Mouse (Mus musculus) limb, embryonic 15.5 days (tissue): ENCODE measurements at regions not wholly inside any gene's neighbourhood (a gene's known extent, or its start where the extent isn't known, plus 50 kb on each side); places are given as distances from the start of the nearest gene placed in this dataset.

Experiments used
- ATAC-seq: fragments of 200-750 bp; cut with Nextera tagmentation; 2 replicates; pipeline ENCODE4 v1.8.0; 2017; ENCODE audit warnings: low read depth, moderate TSS enrichment; ENCODE audit not compliant: insufficient number of reproducible peaks, low FRiP score, low TSS enrichment
- H3K27ac ChIP-seq: fragments of 300-500 bp; sonication (generic); 2 replicates; pipeline ENCODE4 v1.5.1; 2015; ENCODE audit warnings: moderate library complexity, mild to moderate bottlenecking, inconsistent platforms
- H3K27me3 ChIP-seq: fragments of 300-500 bp; sonication (generic); 2 replicates; pipeline ENCODE4 v1.6.1; 2015; ENCODE audit warnings: inconsistent platforms
- H3K36me3 ChIP-seq: fragments of 300-500 bp; sonication (generic); 2 replicates; pipeline ENCODE4 v1.6.1; 2015; ENCODE audit warnings: inconsistent platforms
- H3K4me1 ChIP-seq: fragments of 300-500 bp; sonication (generic); 2 replicates; pipeline ENCODE4 v1.6.1; 2015; ENCODE audit warnings: inconsistent platforms
- H3K4me2 ChIP-seq: fragments of 300-500 bp; sonication (generic); 2 replicates; pipeline ENCODE4 v1.6.1; 2015; ENCODE audit warnings: mild to moderate bottlenecking, inconsistent platforms
- H3K4me3 ChIP-seq: fragments of 300-500 bp; sonication (generic); 2 replicates; pipeline ENCODE4 v1.5.1; 2015; ENCODE audit warnings: mild to moderate bottlenecking, inconsistent platforms
- H3K9ac ChIP-seq: fragments of 300-500 bp; sonication (generic); 2 replicates; pipeline ENCODE4 v1.6.1; 2015; ENCODE audit warnings: inconsistent platforms
- H3K9me3 ChIP-seq: fragments of 300-500 bp; sonication (generic); 2 replicates; pipeline ENCODE4 v1.6.1; 2016; ENCODE audit warnings: inconsistent platforms
- WGBS: fragments of 180-500 bp; shearing (Covaris S2); methylation state at CpG from one replicate; pipeline ENCODE4 v1.1.7; 2015; 5-methylcytosine and 5-hydroxymethylcytosine counted together

- 23% methylated on average over 8 of the region's 8 CpGs for WGBS
- H3K27ac ChIP-seq = no peak overlapping the region
- no peaks in the 10 kb centered on the region for H3K27me3 ChIP-seq
- H3K9me3 ChIP-seq = no peaks in the 10 kb centered on the region
- H3K9ac ChIP-seq = no peak overlapping the region
- no peaks in the 10 kb centered on the region for H3K36me3 ChIP-seq
- no peak for ATAC-seq
- peaks cover 3% of the 10 kb centered on the region; the same call in 1 of the 2 replicates for H3K4me1 ChIP-seq
- H3K4me3 ChIP-seq = no peak overlapping the region
- no peak overlapping the region for H3K4me2 ChIP-seq
Observed at GRCm38 (mm10) chr13:90490991-90491951, 401.9 kb upstream of the Xrcc4 start.

DNA sequence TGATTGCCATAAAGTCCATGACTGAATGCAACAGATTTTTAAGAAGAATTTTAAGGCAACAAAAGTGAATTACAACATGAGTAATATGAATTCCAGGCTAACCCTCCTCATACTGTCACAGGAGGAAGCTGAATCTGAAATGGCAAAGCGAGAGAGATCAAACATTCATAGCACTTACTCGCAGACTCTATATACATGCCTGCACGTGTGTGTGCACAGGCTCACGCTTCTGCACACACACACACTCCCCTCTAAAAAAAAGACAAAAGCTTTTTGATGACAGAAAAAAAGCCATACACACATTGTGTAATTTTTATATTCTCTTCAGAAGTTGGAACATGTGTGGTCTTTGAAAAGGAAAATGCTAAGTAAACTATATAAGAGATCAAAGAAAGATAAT is 391.1 kb upstream of the Xrcc4 start:
- H3K27ac ChIP-seq = no peak overlapping the region
- H3K9ac ChIP-seq = no peak overlapping the region
- 56% methylated on average over 4 of the region's 4 CpGs for WGBS
- H3K4me3 ChIP-seq = no peak overlapping the region
- no peaks in the 10 kb centered on the region for H3K27me3 ChIP-seq
- H3K4me2 ChIP-seq = no peak overlapping the region
- H3K36me3 ChIP-seq = no peaks in the 10 kb centered on the region
- H3K4me1 ChIP-seq = no peaks in the 10 kb centered on the region
- no peaks in the 10 kb centered on the region for H3K9me3 ChIP-seq
- ATAC-seq = no peak

DNA sequence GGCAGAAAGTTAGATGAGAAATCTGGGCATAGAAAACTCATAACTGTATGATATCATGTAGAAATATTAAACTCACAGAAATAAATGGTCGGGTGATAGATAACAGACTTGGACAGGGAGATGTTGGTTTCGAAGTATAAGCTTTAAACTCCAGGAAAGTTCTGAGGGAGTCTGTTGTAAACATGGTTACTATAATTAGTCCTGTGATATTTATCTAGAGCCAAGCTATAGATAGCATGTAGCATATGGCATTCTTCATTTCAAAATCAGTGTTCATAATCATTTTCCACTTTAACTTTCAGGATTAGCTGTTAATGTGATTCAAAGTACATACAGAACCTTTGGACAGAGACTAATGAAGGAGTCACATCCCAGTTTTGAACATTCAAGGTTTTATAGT is 387.5 kb upstream of the Xrcc4 start:
- Histone ChIP-seq H3K27ac (no peak overlapping the region), H3K4me1 (peaks cover 4% of the 10 kb centered on the region; the same call in 1 of the 2 replicates), H3K4me2 (no peak overlapping the region), H3K27me3 (no peaks in the 10 kb centered on the region), H3K4me3 (no peak overlapping the region), H3K36me3 (no peaks in the 10 kb centered on the region), H3K9me3 (no peaks in the 10 kb centered on the region), H3K9ac (no peak overlapping the region)
- ATAC-seq = no peak
- 75% methylated on average over 2 of the region's 2 CpGs for WGBS

DNA sequence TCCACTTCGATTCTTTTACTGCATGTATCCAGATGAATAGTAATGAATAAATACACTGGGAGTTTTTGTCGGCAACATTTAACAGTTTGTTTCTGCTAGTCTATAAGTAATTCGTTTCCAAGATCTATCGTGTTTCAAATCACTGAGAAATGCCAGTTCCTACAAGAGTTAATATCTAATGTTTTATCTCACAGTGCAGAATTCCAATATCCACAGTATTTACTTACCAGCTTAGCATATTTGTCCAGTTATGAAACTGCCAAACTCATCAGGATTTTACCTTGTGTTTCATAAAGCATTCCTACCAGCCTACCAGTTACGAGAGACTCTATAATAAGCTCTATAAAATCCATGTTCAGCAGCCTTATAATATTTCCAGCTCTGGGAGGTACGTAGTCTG is 385.1 kb upstream of the Xrcc4 start:
- Histone ChIP-seq H3K4me3 (no peak overlapping the region), H3K4me1 (peaks cover 4% of the 10 kb centered on the region; the same call in 1 of the 2 replicates), H3K9me3 (no peaks in the 10 kb centered on the region), H3K27ac (no peak overlapping the region), H3K4me2 (no peak overlapping the region), H3K27me3 (no peaks in the 10 kb centered on the region), H3K9ac (no peak overlapping the region), H3K36me3 (no peaks in the 10 kb centered on the region)
- ATAC-seq = no peak
- 59% methylated on average over 6 of the region's 6 CpGs for WGBS

- ATAC-seq = no peak
- Histone ChIP-seq H3K27me3 (no peaks in the 10 kb centered on the region), H3K9me3 (no peaks in the 10 kb centered on the region), H3K36me3 (no peaks in the 10 kb centered on the region), H3K27ac (no peak overlapping the region), H3K4me1 (peaks cover 4% of the 10 kb centered on the region; the same call in 1 of the 2 replicates), H3K4me3 (no peak overlapping the region), H3K4me2 (no peak overlapping the region), H3K9ac (no peak overlapping the region)
Observed at GRCm38 (mm10) chr13:90474053-90474452, 384.6 kb upstream of the Xrcc4 start.

- no peak overlapping the region for H3K4me3 ChIP-seq
- H3K27me3 ChIP-seq = no peaks in the 10 kb centered on the region
- H3K9me3 ChIP-seq = no peaks in the 10 kb centered on the region
- peaks cover 4% of the 10 kb centered on the region; the same call in 1 of the 2 replicates for H3K4me1 ChIP-seq
- no peak overlapping the region for H3K27ac ChIP-seq
- WGBS = 66% methylated on average over 8 of the region's 8 CpGs
- ATAC-seq = no peak
- no peaks in the 10 kb centered on the region for H3K36me3 ChIP-seq
- H3K4me2 ChIP-seq = no peak overlapping the region
- no peak overlapping the region for H3K9ac ChIP-seq
Observed at GRCm38 (mm10) chr13:90473041-90473825, 383.8 kb upstream of the Xrcc4 start.

GRCm38 (mm10) chr13:90466096-90466495 is 376.7 kb upstream of the Xrcc4 start:
- H3K4me2 ChIP-seq = no peak overlapping the region
- H3K9me3 ChIP-seq = no peaks in the 10 kb centered on the region
- H3K36me3 ChIP-seq = no peaks in the 10 kb centered on the region
- H3K4me3 ChIP-seq = no peak overlapping the region
- no peak overlapping the region for H3K9ac ChIP-seq
- no peak for ATAC-seq
- 0 out of 2 replicates have a peak, but pooled peaks cover 6% of the 10 kb centered on the region for H3K4me1 ChIP-seq
- WGBS = 25% methylated on average over 5 of the region's 5 CpGs
- no peaks in the 10 kb centered on the region for H3K27me3 ChIP-seq
- H3K27ac ChIP-seq = no peak overlapping the region

DNA sequence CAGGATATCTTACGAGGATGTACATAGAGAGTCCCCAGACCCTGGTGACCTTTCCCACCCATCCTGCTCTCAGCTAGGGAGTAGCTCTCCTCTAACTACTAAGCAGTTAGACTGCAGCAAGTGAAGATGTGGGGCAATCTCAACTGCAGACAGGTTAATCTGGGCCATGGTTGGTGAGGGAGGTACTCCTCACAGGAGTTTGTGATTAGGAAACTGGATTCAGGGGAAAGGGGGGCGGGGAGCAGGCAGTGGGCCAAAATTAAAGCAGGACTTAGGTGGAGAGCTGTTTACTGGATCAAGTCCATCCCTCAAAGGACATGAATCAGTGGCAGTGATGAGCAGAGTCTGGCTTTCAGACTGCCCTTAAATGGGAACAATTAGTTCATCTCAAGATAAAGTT is 374.6 kb upstream of the Xrcc4 start:
- no peak for ATAC-seq
- Histone ChIP-seq H3K4me1 (0 out of 2 replicates have a peak, but pooled peaks cover 6% of the 10 kb centered on the region), H3K4me2 (no peak overlapping the region), H3K27me3 (no peaks in the 10 kb centered on the region), H3K4me3 (no peak overlapping the region), H3K9me3 (no peaks in the 10 kb centered on the region), H3K9ac (no peak overlapping the region), H3K27ac (no peak overlapping the region), H3K36me3 (no peaks in the 10 kb centered on the region)
- 78% methylated on average over 2 of the region's 2 CpGs for WGBS

DNA sequence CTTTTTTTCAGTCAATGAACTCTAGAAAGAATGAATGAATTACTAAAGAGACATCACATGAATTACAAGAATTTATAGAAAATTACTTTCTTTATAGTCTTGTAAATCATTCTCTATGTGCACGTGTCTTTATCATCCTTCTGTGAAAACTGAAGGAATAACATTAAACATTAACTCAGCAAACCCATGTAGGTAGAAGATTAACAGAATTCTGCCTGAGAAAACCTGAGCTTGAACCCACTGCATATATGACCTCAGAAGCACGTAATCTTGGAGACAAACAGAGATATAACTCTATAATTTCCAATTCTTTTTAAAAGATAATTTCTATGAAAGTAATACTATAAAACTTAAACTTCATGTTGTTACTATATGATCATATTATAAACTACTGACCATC is 374.0 kb upstream of the Xrcc4 start:
- ATAC-seq = no peak
- no peaks in the 10 kb centered on the region for H3K36me3 ChIP-seq
- H3K4me1 ChIP-seq = 0 out of 2 replicates have a peak, but pooled peaks cover 6% of the 10 kb centered on the region
- H3K27ac ChIP-seq = no peak overlapping the region
- H3K4me3 ChIP-seq = no peak overlapping the region
- no peaks in the 10 kb centered on the region for H3K27me3 ChIP-seq
- H3K9me3 ChIP-seq = no peaks in the 10 kb centered on the region
- no peak overlapping the region for H3K9ac ChIP-seq
- WGBS = 60% methylated on average over 2 of the region's 2 CpGs
- H3K4me2 ChIP-seq = no peak overlapping the region

- Histone ChIP-seq H3K4me2 (no peak overlapping the region), H3K9ac (no peak overlapping the region), H3K36me3 (no peaks in the 10 kb centered on the region), H3K4me3 (no peak overlapping the region), H3K27me3 (no peaks in the 10 kb centered on the region), H3K9me3 (no peaks in the 10 kb centered on the region), H3K4me1 (no peaks in the 10 kb centered on the region), H3K27ac (no peak overlapping the region)
- no peak for ATAC-seq
Observed at GRCm38 (mm10) chr13:90454631-90455030, 365.2 kb upstream of the Xrcc4 start.

GRCm38 (mm10) chr13:90426901-90427300 is 337.5 kb upstream of the Xrcc4 start:
- Histone ChIP-seq H3K4me3 (no peak overlapping the region), H3K27me3 (no peaks in the 10 kb centered on the region), H3K4me2 (no peak overlapping the region), H3K9ac (no peak overlapping the region), H3K36me3 (no peaks in the 10 kb centered on the region), H3K27ac (no peak overlapping the region), H3K4me1 (no peaks in the 10 kb centered on the region), H3K9me3 (no peaks in the 10 kb centered on the region)
- no peak for ATAC-seq
- WGBS = 66% methylated on average over 3 of the region's 3 CpGs

DNA sequence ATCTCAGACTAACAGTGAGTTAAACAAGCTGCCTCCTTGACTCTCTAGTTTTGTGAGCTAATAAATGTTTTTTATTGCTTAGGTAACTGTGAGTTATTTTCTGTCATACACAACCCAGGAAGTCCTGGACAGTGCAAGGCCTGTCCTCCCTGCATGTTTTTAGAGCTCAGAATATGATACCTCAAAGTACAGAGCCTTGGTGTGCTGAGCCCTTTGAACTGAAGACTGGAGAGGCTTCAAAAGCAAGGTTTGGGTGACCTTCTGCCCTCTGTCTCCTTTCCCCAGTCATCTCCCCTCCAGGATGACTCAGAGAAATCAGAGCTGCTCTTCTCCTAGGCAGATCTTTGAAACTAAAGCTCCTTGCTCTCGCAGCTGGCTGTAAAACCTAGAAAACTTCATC is 336.0 kb upstream of the Xrcc4 start:
- no peaks in the 10 kb centered on the region for H3K27me3 ChIP-seq
- H3K36me3 ChIP-seq = no peaks in the 10 kb centered on the region
- no peaks in the 10 kb centered on the region for H3K4me1 ChIP-seq
- H3K4me2 ChIP-seq = no peak overlapping the region
- 46% methylated on average over 1 of the region's 1 CpGs for WGBS
- no peak overlapping the region for H3K27ac ChIP-seq
- H3K9me3 ChIP-seq = no peaks in the 10 kb centered on the region
- no peak overlapping the region for H3K4me3 ChIP-seq
- no peak overlapping the region for H3K9ac ChIP-seq
- no peak for ATAC-seq
